Mouse (Mus musculus): ENCODE data around the gene Olfr743. TPM values are rescaled to one million over a fixed set of nuclear protein-coding genes. Genes with fewer than 3 reads are reported as not detected.
"Not testable (repeated sequence)": the region's sequence is repeated elsewhere in the genome, so short reads cannot be mapped to it uniquely, and the experiment has no call there.

The Olfr743 gene
- not detected in 2 replicates for polyA plus RNA-seq (2012; rRNA removed)
- not detected in 2 replicates for polyA plus RNA-seq (2014; fragmentation: Nextera tagmentation; extraction: Ambion mirVana)

DNA sequence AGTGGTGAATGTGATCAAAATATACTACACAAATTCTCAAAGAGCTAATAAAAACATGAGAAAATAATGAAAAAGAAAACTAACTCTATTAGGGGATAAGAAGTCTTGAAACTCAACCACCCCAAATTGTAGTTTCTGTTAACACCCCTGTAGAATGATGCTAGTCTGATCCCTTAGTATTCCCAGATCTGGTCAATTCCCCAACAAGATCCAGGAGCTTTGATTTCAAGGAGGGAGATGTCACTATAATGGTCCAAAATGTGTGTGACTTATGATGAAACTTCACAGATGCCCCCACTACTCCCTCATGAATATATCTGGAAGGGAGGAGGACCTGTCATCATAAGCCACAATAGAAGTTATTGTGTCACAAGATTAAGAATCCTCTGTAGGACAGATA lies at the start of gene Olfr743:
Gene Olfr743 (plus strand): TSS at position 301 of the 400 bp plus-strand sequence.
- Histone ChIP-seq H3K4me2 (replicated peaks; ENCODE audit: low read depth, low read length, severe bottlenecking) (no peak within 1 kb of the TSS), H3K36me3 (ENCODE audit: control insufficient read depth, insufficient read depth, low read length) (no peaks in the 10 kb centered on the region), H3K27me3 (ENCODE audit: control insufficient read depth, insufficient read depth, low read length) (no peaks in the 10 kb centered on the region), H3K9me3 (ENCODE audit: control insufficient read depth, low read length) (no peaks in the 10 kb centered on the region), H3K9ac (ENCODE audit: low read depth, low read length, severe bottlenecking) (no peak within 1 kb of the TSS), H3K4me1 (ENCODE audit: control insufficient read depth, insufficient read depth, low read length) (no peaks in the 10 kb centered on the region), H3K27ac (replicated peaks; ENCODE audit: low read depth, low read length) (no peak within 1 kb of the TSS), H3K4me3 (replicated peaks; ENCODE audit: low read length) (no peak within 1 kb of the TSS)
- ATAC-seq (ENCODE audit: low FRiP score, low read depth), result no peak
- no peak for DNase-seq (ENCODE audit: low spot score)
- no peak for TF ChIP-seq POLR2A (IDR thresholded peaks at IDR 0.05; ENCODE audit: borderline replicate concordance, extremely low read depth, insufficient read depth, insufficient read length)

DNA sequence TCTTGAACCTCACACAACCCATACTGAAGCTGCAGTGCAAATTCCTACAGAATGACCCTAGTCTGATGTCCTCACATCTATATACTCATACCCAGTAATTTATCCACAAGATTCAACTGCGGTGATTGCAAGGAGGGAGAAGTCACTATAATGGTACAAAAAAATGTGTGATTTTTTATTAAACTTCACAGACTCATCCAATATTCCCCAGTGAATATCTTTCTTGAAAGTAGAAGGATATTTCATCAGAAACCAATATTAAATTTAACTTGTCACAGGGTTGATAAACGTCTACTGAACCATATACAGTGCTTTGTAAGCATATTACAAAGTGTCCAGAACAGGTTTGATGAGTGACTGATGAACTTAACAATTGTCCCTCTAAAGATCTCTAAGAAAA lies 49.2 kb upstream of the Olfr743 start, which contains the start of gene Olfr741:
Gene Olfr741 (plus strand): TSS at position 301 of the 400 bp plus-strand sequence.
- Histone ChIP-seq H3K9ac (ENCODE audit: low read depth, low read length, severe bottlenecking) (no peak within 1 kb of the TSS), H3K9me3 (ENCODE audit: control insufficient read depth, low read length) (no peaks in the 10 kb centered on the region), H3K27me3 (ENCODE audit: control insufficient read depth, insufficient read depth, low read length) (no peaks in the 10 kb centered on the region), H3K36me3 (ENCODE audit: control insufficient read depth, insufficient read depth, low read length) (no peaks in the 10 kb centered on the region), H3K4me3 (replicated peaks; ENCODE audit: low read length) (no peak within 1 kb of the TSS), H3K27ac (replicated peaks; ENCODE audit: low read depth, low read length) (no peak within 1 kb of the TSS), H3K4me2 (replicated peaks; ENCODE audit: low read depth, low read length, severe bottlenecking) (no peak within 1 kb of the TSS), H3K4me1 (ENCODE audit: control insufficient read depth, insufficient read depth, low read length) (no peaks in the 10 kb centered on the region)
- TF ChIP-seq POLR2A (IDR thresholded peaks at IDR 0.05; ENCODE audit: borderline replicate concordance, extremely low read depth, insufficient read depth, insufficient read length), result no peak
- 73% methylated on average over 2 of the region's 2 CpGs for WGBS
- no peak for DNase-seq (ENCODE audit: low spot score)
- no peak for ATAC-seq (ENCODE audit: low FRiP score, low read depth)

DNA sequence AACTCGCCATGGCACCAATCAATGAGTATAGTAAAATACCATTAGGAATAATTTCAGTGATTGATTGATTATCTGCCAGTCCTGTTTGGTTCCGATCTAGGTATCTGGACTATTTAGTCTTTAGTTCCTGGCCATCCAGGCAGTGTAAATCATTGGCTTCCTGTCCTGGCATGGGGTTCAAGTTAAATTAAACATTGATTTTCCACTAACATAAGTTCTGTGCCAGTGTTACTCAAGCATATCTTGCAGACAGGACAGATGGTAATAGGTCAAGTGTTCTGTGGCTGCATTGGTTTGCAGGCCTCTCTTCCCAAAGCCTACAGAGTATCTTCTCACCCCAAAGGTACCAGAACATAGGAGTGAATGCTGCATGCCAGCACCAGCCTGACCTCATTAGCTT lies 43.2 kb upstream of the Olfr743 start:
- Histone ChIP-seq H3K9ac (ENCODE audit: low read depth, low read length, severe bottlenecking) (no peak overlapping the region), H3K4me2 (replicated peaks; ENCODE audit: low read depth, low read length, severe bottlenecking) (no peak overlapping the region), H3K4me1 (ENCODE audit: control insufficient read depth, insufficient read depth, low read length) (no peaks in the 10 kb centered on the region), H3K27ac (replicated peaks; ENCODE audit: low read depth, low read length) (no peak overlapping the region), H3K27me3 (ENCODE audit: control insufficient read depth, insufficient read depth, low read length) (no peaks in the 10 kb centered on the region), H3K9me3 (ENCODE audit: control insufficient read depth, low read length) (no peaks in the 10 kb centered on the region), H3K36me3 (ENCODE audit: control insufficient read depth, insufficient read depth, low read length) (no peaks in the 10 kb centered on the region), H3K4me3 (replicated peaks; ENCODE audit: low read length) (no peak overlapping the region)
- 73% methylated on average over 2 of the region's 2 CpGs for WGBS
- DNase-seq (ENCODE audit: low spot score), result no peak
- ATAC-seq (ENCODE audit: low FRiP score, low read depth), result no peak
- TF ChIP-seq POLR2A (IDR thresholded peaks at IDR 0.05; ENCODE audit: borderline replicate concordance, extremely low read depth, insufficient read depth, insufficient read length), result no peak

DNA sequence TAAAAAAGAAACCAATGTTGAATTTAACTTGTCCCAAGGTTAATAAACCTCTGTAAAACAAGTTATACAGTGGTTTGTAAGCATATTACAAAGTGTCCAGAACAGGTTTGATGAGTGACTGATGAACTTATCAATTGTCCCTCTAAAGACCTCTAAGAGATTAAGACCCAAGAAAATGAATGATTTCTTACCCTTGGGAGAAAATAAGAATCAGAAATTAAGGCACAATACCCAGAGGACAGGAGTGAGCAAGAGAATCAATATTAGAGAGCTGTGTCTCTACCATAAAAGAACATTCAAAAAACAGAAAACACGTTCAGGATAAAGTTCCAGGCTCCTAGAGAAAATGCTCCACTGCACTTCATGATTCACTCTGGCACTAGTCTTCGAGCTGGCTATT lies 18.3 kb upstream of the Olfr743 start, which contains the start of gene Olfr742:
Gene Olfr742 (plus strand): TSS at position 301 of the 400 bp plus-strand sequence.
- Histone ChIP-seq H3K9me3 (ENCODE audit: control insufficient read depth, low read length) (no peaks in the 10 kb centered on the region), H3K9ac (ENCODE audit: low read depth, low read length, severe bottlenecking) (no peak within 1 kb of the TSS), H3K27me3 (ENCODE audit: control insufficient read depth, insufficient read depth, low read length) (no peaks in the 10 kb centered on the region), H3K4me2 (replicated peaks; ENCODE audit: low read depth, low read length, severe bottlenecking) (no peak within 1 kb of the TSS), H3K4me3 (replicated peaks; ENCODE audit: low read length) (no peak within 1 kb of the TSS), H3K27ac (replicated peaks; ENCODE audit: low read depth, low read length) (no peak within 1 kb of the TSS), H3K4me1 (ENCODE audit: control insufficient read depth, insufficient read depth, low read length) (no peaks in the 10 kb centered on the region), H3K36me3 (ENCODE audit: control insufficient read depth, insufficient read depth, low read length) (no peaks in the 10 kb centered on the region)
- ATAC-seq (ENCODE audit: low FRiP score, low read depth), result no peak
- whole genome bisulfite sequencing, result 54% methylated on average over 2 of the region's 2 CpGs
- TF ChIP-seq POLR2A (IDR thresholded peaks at IDR 0.05; ENCODE audit: borderline replicate concordance, extremely low read depth, insufficient read depth, insufficient read length), result no peak
- no peak for DNase-seq (ENCODE audit: low spot score)

DNA sequence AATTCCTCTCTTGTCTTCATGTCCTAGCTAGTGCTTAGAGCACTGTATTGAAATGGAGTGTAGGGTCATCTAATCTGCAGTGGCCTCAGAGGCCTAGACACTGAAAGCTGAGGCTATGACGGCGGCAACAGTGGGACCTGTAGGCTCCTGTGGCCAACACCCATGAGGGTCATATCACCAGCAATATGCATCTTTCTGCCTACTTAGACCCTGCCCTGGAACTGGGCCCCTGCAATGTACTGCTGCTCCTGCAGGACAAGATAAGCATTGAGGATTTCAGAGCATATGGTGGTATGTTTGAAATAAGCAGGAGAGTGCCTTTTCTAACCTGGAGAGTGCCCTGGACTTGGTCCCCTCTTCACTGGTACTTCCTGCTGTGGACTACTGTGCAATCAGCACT lies 31.1 kb downstream of the Olfr743 start:
- 92% methylated on average over 2 of the region's 2 CpGs for WGBS
- no peaks in the 10 kb centered on the region for H3K4me1 ChIP-seq (ENCODE audit: control insufficient read depth, insufficient read depth, low read length)
- DNase-seq (ENCODE audit: low spot score), result no peak
- TF ChIP-seq POLR2A (IDR thresholded peaks at IDR 0.05; ENCODE audit: borderline replicate concordance, extremely low read depth, insufficient read depth, insufficient read length), result no peak
- no peak overlapping the region for H3K4me3 ChIP-seq (replicated peaks; ENCODE audit: low read length)
- no peak overlapping the region for H3K27ac ChIP-seq (replicated peaks; ENCODE audit: low read depth, low read length)
- no peaks in the 10 kb centered on the region for H3K36me3 ChIP-seq (ENCODE audit: control insufficient read depth, insufficient read depth, low read length)
- H3K9ac ChIP-seq (ENCODE audit: low read depth, low read length, severe bottlenecking), result no peak overlapping the region
- no peak for ATAC-seq (ENCODE audit: low FRiP score, low read depth)
- H3K4me2 ChIP-seq (replicated peaks; ENCODE audit: low read depth, low read length, severe bottlenecking), result no peak overlapping the region
- no peaks in the 10 kb centered on the region for H3K27me3 ChIP-seq (ENCODE audit: control insufficient read depth, insufficient read depth, low read length)
- H3K9me3 ChIP-seq (ENCODE audit: control insufficient read depth, low read length), result no peaks in the 10 kb centered on the region; the same call in 1 of the 2 replicates

DNA sequence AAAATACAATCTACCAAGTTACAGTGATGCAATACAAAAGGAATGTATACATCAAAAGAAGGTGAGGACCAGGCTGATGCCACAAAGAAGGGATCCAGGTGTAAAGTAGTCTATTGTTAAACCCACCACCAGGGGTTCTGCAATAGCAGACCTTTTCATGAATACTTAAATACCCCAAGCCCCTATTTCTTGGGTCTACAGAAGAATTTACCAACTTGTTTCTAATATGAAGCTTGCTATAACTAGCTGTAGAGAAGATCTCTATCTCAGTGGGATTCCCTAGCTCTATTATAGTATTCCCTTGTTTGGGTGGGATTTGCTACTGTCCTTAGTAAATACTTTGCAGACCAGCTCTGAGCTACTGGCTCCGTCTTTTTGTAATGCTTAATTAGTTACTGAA lies 51.4 kb downstream of the Olfr743 start:
- not testable (repeated sequence) for DNase-seq (ENCODE audit: low spot score); H3K27me3 ChIP-seq (ENCODE audit: control insufficient read depth, insufficient read depth, low read length); H3K9ac ChIP-seq (ENCODE audit: low read depth, low read length, severe bottlenecking); H3K4me3 ChIP-seq (replicated peaks; ENCODE audit: low read length); H3K4me2 ChIP-seq (replicated peaks; ENCODE audit: low read depth, low read length, severe bottlenecking); ATAC-seq (ENCODE audit: low FRiP score, low read depth); H3K36me3 ChIP-seq (ENCODE audit: control insufficient read depth, insufficient read depth, low read length); H3K27ac ChIP-seq (replicated peaks; ENCODE audit: low read depth, low read length); H3K4me1 ChIP-seq (ENCODE audit: control insufficient read depth, insufficient read depth, low read length); H3K9me3 ChIP-seq (ENCODE audit: control insufficient read depth, low read length)
- WGBS, result 78% methylated on average over 1 of the region's 1 CpGs

Other genes starting within 250 kb of the Olfr743 start
- not detected in 2 replicates for gene Olfr732, start 237.6 kb upstream of the Olfr743 start, polyA plus RNA-seq (2012; rRNA removed)
- gene Olfr732, start 237.6 kb upstream of the Olfr743 start, polyA plus RNA-seq (2014; fragmentation: Nextera tagmentation; extraction: Ambion mirVana), result not detected in 2 replicates
- 0.12 TPM in 1 of 2 replicates, not detected in the other for gene Olfr733, start 220.3 kb upstream of the Olfr743 start, polyA plus RNA-seq (2012; rRNA removed)
- gene Olfr733, start 220.3 kb upstream of the Olfr743 start, polyA plus RNA-seq (2014; fragmentation: Nextera tagmentation; extraction: Ambion mirVana), result not detected in 2 replicates
- not detected in 2 replicates for gene Olfr734, start 195.1 kb upstream of the Olfr743 start, polyA plus RNA-seq (2012; rRNA removed)
- not detected in 2 replicates for gene Olfr734, start 195.1 kb upstream of the Olfr743 start, polyA plus RNA-seq (2014; fragmentation: Nextera tagmentation; extraction: Ambion mirVana)
- gene Olfr735, start 173.0 kb upstream of the Olfr743 start, polyA plus RNA-seq (2012; rRNA removed), result not detected in 2 replicates
- not detected in 2 replicates for gene Olfr735, start 173.0 kb upstream of the Olfr743 start, polyA plus RNA-seq (2014; fragmentation: Nextera tagmentation; extraction: Ambion mirVana)
- 0.04 TPM in 2 replicates for gene Tlr11, start 163.9 kb upstream of the Olfr743 start, polyA plus RNA-seq (2012; rRNA removed)
- not detected in 2 replicates for gene Tlr11, start 163.9 kb upstream of the Olfr743 start, polyA plus RNA-seq (2014; fragmentation: Nextera tagmentation; extraction: Ambion mirVana)
- gene Olfr736, start 140.7 kb upstream of the Olfr743 start, polyA plus RNA-seq (2012; rRNA removed), result not detected in 2 replicates
- gene Olfr736, start 140.7 kb upstream of the Olfr743 start, polyA plus RNA-seq (2014; fragmentation: Nextera tagmentation; extraction: Ambion mirVana), result not detected in 2 replicates
- gene Olfr738, start 114.3 kb upstream of the Olfr743 start, polyA plus RNA-seq (2012; rRNA removed), result not detected in 2 replicates
- not detected in 2 replicates for gene Olfr738, start 114.3 kb upstream of the Olfr743 start, polyA plus RNA-seq (2014; fragmentation: Nextera tagmentation; extraction: Ambion mirVana)
- not detected in 2 replicates for gene Olfr739, start 103.2 kb upstream of the Olfr743 start, polyA plus RNA-seq (2012; rRNA removed)
- gene Olfr739, start 103.2 kb upstream of the Olfr743 start, polyA plus RNA-seq (2014; fragmentation: Nextera tagmentation; extraction: Ambion mirVana), result not detected in 2 replicates
- gene Olfr740, start 76.3 kb upstream of the Olfr743 start, polyA plus RNA-seq (2012; rRNA removed), result not detected in 2 replicates
- not detected in 2 replicates for gene Olfr740, start 76.3 kb upstream of the Olfr743 start, polyA plus RNA-seq (2014; fragmentation: Nextera tagmentation; extraction: Ambion mirVana)
- not detected in 2 replicates for gene Olfr741, start 49.1 kb upstream of the Olfr743 start, polyA plus RNA-seq (2012; rRNA removed)
- gene Olfr741, start 49.1 kb upstream of the Olfr743 start, polyA plus RNA-seq (2014; fragmentation: Nextera tagmentation; extraction: Ambion mirVana), result not detected in 2 replicates
- not detected in 2 replicates for gene Olfr742, start 18.2 kb upstream of the Olfr743 start, polyA plus RNA-seq (2012; rRNA removed)
- gene Olfr742, start 18.2 kb upstream of the Olfr743 start, polyA plus RNA-seq (2014; fragmentation: Nextera tagmentation; extraction: Ambion mirVana), result not detected in 2 replicates
- gene Olfr744, start 93.0 kb downstream of the Olfr743 start, polyA plus RNA-seq (2012; rRNA removed), result not detected in 2 replicates
- not detected in 2 replicates for gene Olfr744, start 93.0 kb downstream of the Olfr743 start, polyA plus RNA-seq (2014; fragmentation: Nextera tagmentation; extraction: Ambion mirVana)
- gene Olfr745, start 117.5 kb downstream of the Olfr743 start, polyA plus RNA-seq (2012; rRNA removed), result not detected in 2 replicates
- gene Olfr745, start 117.5 kb downstream of the Olfr743 start, polyA plus RNA-seq (2014; fragmentation: Nextera tagmentation; extraction: Ambion mirVana), result not detected in 2 replicates
- gene Olfr746, start 125.2 kb downstream of the Olfr743 start, polyA plus RNA-seq (2012; rRNA removed), result not detected in 2 replicates
- not detected in 2 replicates for gene Olfr746, start 125.2 kb downstream of the Olfr743 start, polyA plus RNA-seq (2014; fragmentation: Nextera tagmentation; extraction: Ambion mirVana)
- not detected in 2 replicates for gene Olfr747, start 171.4 kb downstream of the Olfr743 start, polyA plus RNA-seq (2012; rRNA removed)
- not detected in 2 replicates for gene Olfr747, start 171.4 kb downstream of the Olfr743 start, polyA plus RNA-seq (2014; fragmentation: Nextera tagmentation; extraction: Ambion mirVana)
- not detected in 2 replicates for gene Olfr748, start 185.5 kb downstream of the Olfr743 start, polyA plus RNA-seq (2012; rRNA removed)
- not detected in 2 replicates for gene Olfr748, start 185.5 kb downstream of the Olfr743 start, polyA plus RNA-seq (2014; fragmentation: Nextera tagmentation; extraction: Ambion mirVana)
- gene Olfr749, start 223.3 kb downstream of the Olfr743 start, polyA plus RNA-seq (2012; rRNA removed), result not detected in 2 replicates
- not detected in 2 replicates for gene Olfr749, start 223.3 kb downstream of the Olfr743 start, polyA plus RNA-seq (2014; fragmentation: Nextera tagmentation; extraction: Ambion mirVana)